Mouse (Mus musculus) midbrain, embryonic 14.5 days (tissue): ENCODE results near the gene Hist1h4f. TPM values are rescaled to one million over a fixed set of nuclear protein-coding genes. Genes with fewer than 3 reads are reported as not detected.
"Not testable (repeated sequence)": the region's sequence is repeated elsewhere in the genome, so short reads cannot be mapped to it uniquely, and the experiment has no call there.

ENCODE experiments used
- ATAC-seq: fragments of 200-750 bp; cut with Nextera tagmentation; 2 replicates; pipeline ENCODE4 v1.8.0; 2017; ENCODE audit warnings: moderate number of reproducible peaks, moderate library complexity; ENCODE audit not compliant: low FRiP score, low TSS enrichment
- DNase-seq: peaks from one replicate; pipeline ENCODE4 v3.0.0-alpha.2; 2015
- H3K27ac ChIP-seq: fragments of 300-500 bp; sonication (generic); replicated peaks from 2 replicates; pipeline ENCODE4 v1.5.1; 2014; ENCODE audit warnings: mild to moderate bottlenecking, low read depth, low read length, moderate library complexity
- H3K27me3 ChIP-seq: fragments of 300-500 bp; sonication (generic); 2 replicates; pipeline ENCODE4 v1.6.1; 2014; ENCODE audit warnings: low read length, control low read depth, mixed read lengths; ENCODE audit not compliant: control insufficient read depth, insufficient read depth
- H3K36me3 ChIP-seq: fragments of 300-500 bp; sonication (generic); 2 replicates; pipeline ENCODE4 v1.6.1; 2014; ENCODE audit warnings: low read length, control low read depth; ENCODE audit not compliant: control insufficient read depth, insufficient read depth
- H3K4me1 ChIP-seq: fragments of 300-500 bp; sonication (generic); 2 replicates; pipeline ENCODE4 v1.6.1; 2014; ENCODE audit warnings: mild to moderate bottlenecking, antibody characterized with exemption, low read length, control low read depth; ENCODE audit not compliant: control insufficient read depth, insufficient read depth
- H3K4me2 ChIP-seq: fragments of 300-500 bp; sonication (generic); 2 replicates; pipeline ENCODE4 v1.6.1; 2014; ENCODE audit warnings: mild to moderate bottlenecking, low read length, moderate library complexity
- H3K4me3 ChIP-seq: fragments of 300-500 bp; sonication (generic); replicated peaks from 2 replicates; pipeline ENCODE4 v1.5.1; 2014; ENCODE audit warnings: low read depth, low read length
- H3K9ac ChIP-seq: fragments of 300-500 bp; sonication (generic); replicated peaks from 2 replicates; pipeline ENCODE4 v1.6.1; 2014; ENCODE audit warnings: mild to moderate bottlenecking, low read length, moderate library complexity
- H3K9me3 ChIP-seq: fragments of 300-500 bp; sonication (generic); 2 replicates; pipeline ENCODE4 v1.6.1; 2016; ENCODE audit warnings: low read length, control low read depth, mixed read lengths; ENCODE audit not compliant: control insufficient read depth
- WGBS: fragments of 180-500 bp; shearing (Covaris S2); extraction: QIAGEN DNeasy Blood & Tissue Kit; methylation state at CpG from one replicate; pipeline ENCODE4 v1.1.7; 2014; 5-methylcytosine and 5-hydroxymethylcytosine counted together
- polyA plus RNA-seq: library from polyadenylated mRNA; unstranded; fragments of >200 nt; fragmentation: Nextera tagmentation; extraction: Ambion mirVana; gene quantifications from 2 replicates; pipeline ENCODE4 v1.2.1, GENCODE M21; 2014

Gene Hist1h4f
- polyA plus RNA-seq, 1 experiment from 2014 or later = not detected

GRCm38 (mm10) chr13:23562699-23563462 is 11.4 kb upstream of the Hist1h4f start:
- peak overlapping the region; percentile 59 for H3K9ac ChIP-seq
- DNase-seq (peak; percentile 86), ATAC-seq (peak; percentile 70)
- H3K9me3 ChIP-seq = no peaks in the 10 kb centered on the region
- H3K4me1 ChIP-seq = peaks cover 5% of the 10 kb centered on the region; the same call in 1 of the 2 replicates
- peak overlapping the region; percentile 97 for H3K27ac ChIP-seq
- no peaks in the 10 kb centered on the region for H3K36me3 ChIP-seq
- peak overlapping the region; percentile 75 for H3K4me2 ChIP-seq
- WGBS = 2% methylated on average over 18 of the region's 18 CpGs
- H3K27me3 ChIP-seq = no peaks in the 10 kb centered on the region
- peak overlapping the region; percentile 37 for H3K4me3 ChIP-seq

- WGBS = under 1% methylated on average over 55 of the region's 67 CpGs
- H3K4me3 ChIP-seq = peak within 1 kb of the TSS; percentile 42
- peak within 1 kb of the TSS; percentile 59 for H3K9ac ChIP-seq
- H3K27ac ChIP-seq = peak within 1 kb of the TSS; percentile 97
- peak within 1 kb of the TSS; percentile 75 for H3K4me2 ChIP-seq
- H3K9me3 ChIP-seq, H3K4me1 ChIP-seq, H3K36me3 ChIP-seq, H3K27me3 ChIP-seq: not testable (repeated sequence)
- ATAC-seq (peak; percentile 94), DNase-seq (peak; percentile 98)
Measured at GRCm38 (mm10) chr13:23561883-23562659, 10.6 kb upstream of the Hist1h4f start, which contains the start of gene Hist1h3e. TSS of gene Hist1h3e (minus strand) at chr13:23562369.

DNA sequence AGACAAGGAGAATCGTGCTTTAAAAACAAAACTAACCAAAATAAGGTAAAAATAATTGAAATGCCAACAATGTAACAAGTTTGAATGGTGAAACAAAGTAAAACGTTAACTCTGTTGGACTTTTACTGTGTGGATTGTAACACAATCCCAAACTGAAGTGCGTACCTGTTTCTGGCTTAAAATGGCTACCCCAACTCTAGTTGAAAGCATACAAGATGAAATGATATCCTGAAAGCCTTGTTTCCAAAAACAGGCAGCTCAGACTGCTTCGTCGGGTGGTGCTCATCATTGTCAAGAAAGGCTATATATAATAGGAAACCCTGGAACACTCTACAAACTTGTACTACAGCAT is 10.1 kb upstream of the Hist1h4f start:
- H3K36me3 ChIP-seq, H3K9me3 ChIP-seq, H3K27me3 ChIP-seq, ATAC-seq, H3K4me1 ChIP-seq, H3K9ac ChIP-seq, DNase-seq: not testable (repeated sequence)
- H3K27ac ChIP-seq = peak overlapping the region; percentile 97
- H3K4me3 ChIP-seq = peak overlapping the region; percentile 42
- H3K4me2 ChIP-seq = peak overlapping the region; percentile 75
- 0% methylated on average over 2 of the region's 5 CpGs for WGBS

- H3K9ac ChIP-seq, H3K4me3 ChIP-seq, H3K27ac ChIP-seq, H3K27me3 ChIP-seq, H3K4me1 ChIP-seq, H3K36me3 ChIP-seq, DNase-seq, H3K9me3 ChIP-seq, ATAC-seq: not testable (repeated sequence)
- WGBS = 9% methylated on average over 2 of the region's 2 CpGs
- peak overlapping the region; percentile 28 for H3K4me2 ChIP-seq
Measured at GRCm38 (mm10) chr13:23560699-23561098, 9.3 kb upstream of the Hist1h4f start.

DNA sequence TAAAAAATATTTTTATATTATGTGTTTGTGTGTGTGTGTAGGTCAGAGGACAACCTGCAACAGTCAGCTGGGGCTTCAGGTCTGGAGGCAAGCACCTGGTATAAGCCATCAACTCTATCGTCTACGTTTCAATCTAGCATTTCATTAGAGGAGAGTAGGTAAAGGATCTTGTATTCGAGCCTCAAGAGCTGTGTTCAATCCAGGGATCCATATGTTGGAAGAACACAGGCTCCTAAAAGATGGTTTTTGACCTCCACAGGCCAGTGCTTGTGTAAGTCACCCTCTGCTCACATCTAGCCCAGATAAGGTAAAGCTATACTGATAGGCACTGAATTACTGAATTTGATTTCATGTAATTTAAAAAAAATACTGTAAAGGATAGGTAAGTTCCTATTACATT is 5.5 kb upstream of the Hist1h4f start:
- 65% methylated on average over 3 of the region's 3 CpGs for WGBS
- H3K27ac ChIP-seq = no peak overlapping the region

GRCm38 (mm10) chr13:23555839-23556416 is 4.5 kb upstream of the Hist1h4f start:
- H3K9ac ChIP-seq = peak overlapping the region; percentile 53; the same call in 1 of the 2 replicates
- ATAC-seq (peak; percentile 86), DNase-seq (peak; percentile 95)
- peaks cover 16% of the 10 kb centered on the region for H3K4me1 ChIP-seq
- peak overlapping the region; percentile 91 for H3K4me2 ChIP-seq
- H3K36me3 ChIP-seq = no peaks in the 10 kb centered on the region
- peak overlapping the region; percentile 84 for H3K27ac ChIP-seq
- no peaks in the 10 kb centered on the region for H3K27me3 ChIP-seq
- under 1% methylated on average over 18 of the region's 18 CpGs for WGBS
- peak overlapping the region; percentile 49 for H3K4me3 ChIP-seq
- no peaks in the 10 kb centered on the region for H3K9me3 ChIP-seq

More for the DNA sequence above, 5.5 kb upstream of the Hist1h4f start:
- Histone ChIP-seq H3K4me2 (peak overlapping the region; percentile 91; the same call in 1 of the 2 replicates), H3K9me3 (no peaks in the 10 kb centered on the region), H3K4me3 (no peak overlapping the region), H3K9ac (no peak overlapping the region), H3K27me3 (no peaks in the 10 kb centered on the region), H3K4me1 (peaks cover 12% of the 10 kb centered on the region), H3K36me3 (no peaks in the 10 kb centered on the region)
- ATAC-seq (no peak), DNase-seq (no peak)

GRCm38 (mm10) chr13:23554925-23555838 is 3.7 kb upstream of the Hist1h4f start:
- H3K36me3 ChIP-seq = no peaks in the 10 kb centered on the region
- H3K27ac ChIP-seq = peak overlapping the region; percentile 84
- H3K9ac ChIP-seq = peak overlapping the region; percentile 53
- ATAC-seq (peak; percentile 76), DNase-seq (peak; percentile 86)
- H3K4me1 ChIP-seq = peaks cover 21% of the 10 kb centered on the region
- under 1% methylated on average over 53 of the region's 54 CpGs for WGBS
- no peaks in the 10 kb centered on the region for H3K27me3 ChIP-seq
- no peaks in the 10 kb centered on the region for H3K9me3 ChIP-seq
- peak overlapping the region; percentile 91 for H3K4me2 ChIP-seq
- peak overlapping the region; percentile 49 for H3K4me3 ChIP-seq

DNA sequence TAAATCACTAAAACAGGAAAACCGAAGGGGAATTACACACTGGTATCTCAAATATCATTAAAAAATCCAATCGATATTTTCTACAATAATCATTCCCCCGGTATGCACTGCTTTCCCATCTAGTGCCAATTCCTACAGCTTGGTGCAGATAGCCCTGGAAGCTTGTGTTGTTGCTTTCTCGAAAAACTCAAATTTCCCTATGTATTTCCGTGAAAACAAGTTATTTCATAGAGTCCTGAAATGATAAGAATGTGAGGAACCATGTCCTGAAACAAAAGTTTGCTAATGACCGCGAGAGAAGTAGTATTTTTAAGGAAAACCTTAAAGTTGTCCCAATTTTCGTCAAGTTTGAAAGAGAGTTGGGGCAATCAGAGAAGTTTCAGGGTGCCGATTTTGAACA is 2.9 kb upstream of the Hist1h4f start:
- H3K4me1 ChIP-seq = peaks cover 21% of the 10 kb centered on the region
- H3K9me3 ChIP-seq = no peaks in the 10 kb centered on the region
- H3K4me3 ChIP-seq = peak overlapping the region; percentile 49
- H3K9ac ChIP-seq = peak overlapping the region; percentile 53; the same call in 1 of the 2 replicates
- DNase-seq (peak; percentile 11), ATAC-seq (no peak)
- H3K27ac ChIP-seq = peak overlapping the region; percentile 84
- no peaks in the 10 kb centered on the region for H3K36me3 ChIP-seq
- 23% methylated on average over 9 of the region's 9 CpGs for WGBS
- no peaks in the 10 kb centered on the region for H3K27me3 ChIP-seq
- H3K4me2 ChIP-seq = peak overlapping the region; percentile 91
